Mouse (Mus musculus) megakaryocyte, embryonic 14.5 days (primary cell): ENCODE measurements around the gene Slc44a5. TPM values are rescaled to one million over a fixed set of nuclear protein-coding genes. Genes with fewer than 3 reads are reported as not detected.

ENCODE experiments used
- H3K27me3 ChIP-seq: replicated peaks from 2 replicates; pipeline ENCODE3; 2012; ENCODE audit warnings: inconsistent platforms
- H3K36me3 ChIP-seq: replicated peaks from 2 replicates; pipeline ENCODE3; 2012; ENCODE audit warnings: low read length, inconsistent platforms, mixed read lengths
- H3K4me1 ChIP-seq: 2 replicates; pipeline ENCODE4 v1.6.1; 2012; ENCODE audit warnings: inconsistent platforms
- H3K4me3 ChIP-seq: replicated peaks from 2 replicates; pipeline ENCODE3; 2012; ENCODE audit warnings: moderate library complexity, mild to moderate bottlenecking, inconsistent platforms
- H3K9me3 ChIP-seq: 2 replicates; pipeline ENCODE4 v1.6.1; 2012; ENCODE audit warnings: inconsistent platforms
- FLI1 ChIP-seq: IDR thresholded peaks from 2 replicates; pipeline ENCODE4 v1.6.1; 2012; ENCODE audit warnings: low read length, inconsistent platforms, mixed read lengths
- GATA1 ChIP-seq: IDR thresholded peaks from 3 replicates; pipeline ENCODE4 v1.6.1; 2012; ENCODE audit warnings: mixed read lengths, low read length, inconsistent platforms, borderline replicate concordance
- polyA plus RNA-seq: library from polyadenylated mRNA; stranded (reverse); fragments of >175 nt; gene quantifications from 2 replicates; pipeline ENCODE4 v1.2.3, GENCODE M21; 2012; ENCODE audit warnings: low replicate concordance; ENCODE audit not compliant: insufficient read depth

The Slc44a5 gene
- polyA plus RNA-seq, 1 experiment: not detected

DNA sequence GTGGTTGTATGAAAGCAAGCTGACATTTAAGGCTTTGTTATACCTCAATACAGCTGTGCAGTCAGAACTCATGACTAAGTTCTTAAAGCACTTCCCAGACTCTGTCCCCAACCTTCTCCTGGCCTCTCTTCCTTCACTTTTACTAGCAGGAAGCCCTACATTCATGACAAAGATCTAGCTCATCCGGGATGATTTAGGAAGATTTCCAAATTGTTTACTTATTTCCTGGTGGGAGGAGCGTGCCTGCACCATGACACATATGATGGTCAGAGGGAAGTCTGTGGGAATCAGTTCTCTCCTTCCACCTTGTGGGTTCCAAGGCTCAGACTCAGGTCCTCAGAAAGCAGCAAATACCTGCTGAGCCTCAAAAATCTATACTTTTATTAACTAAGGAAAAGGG is 317.1 kb downstream of the Slc44a5 start:
- Histone ChIP-seq H3K9me3 (no peaks in the 10 kb centered on the region; the same call in 1 of the 2 replicates), H3K4me1 (peaks cover 4% of the 10 kb centered on the region; the same call in 1 of the 2 replicates), H3K4me3 (no peak overlapping the region), H3K27me3 (no peaks in the 10 kb centered on the region), H3K36me3 (no peaks in the 10 kb centered on the region)
- TF ChIP-seq GATA1: no peak
- no peak for TF ChIP-seq FLI1

DNA sequence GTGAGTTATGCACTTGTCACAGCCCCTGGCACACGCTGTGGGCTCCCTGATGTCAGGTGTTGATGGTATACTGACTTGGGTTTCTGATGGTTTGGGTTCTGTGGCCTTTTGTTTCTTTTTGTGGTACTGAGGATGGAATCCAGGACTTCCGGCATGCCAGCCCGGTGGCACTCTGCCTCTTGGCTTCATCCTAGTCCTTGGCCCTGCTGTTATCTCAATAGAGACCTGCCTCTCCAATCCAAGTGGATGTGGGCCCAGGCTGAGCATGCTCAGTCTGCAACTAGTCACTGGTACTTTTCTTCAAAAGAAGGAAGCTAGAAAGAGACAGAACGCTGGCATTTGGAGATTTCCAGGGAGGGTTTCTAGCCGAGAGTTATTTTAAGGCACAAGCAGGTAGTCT is 318.9 kb downstream of the Slc44a5 start:
- no peak for TF ChIP-seq GATA1
- no peak for TF ChIP-seq FLI1
- H3K9me3 ChIP-seq: peaks cover 6% of the 10 kb centered on the region
- peaks cover 4% of the 10 kb centered on the region; the same call in 1 of the 2 replicates for H3K4me1 ChIP-seq

DNA sequence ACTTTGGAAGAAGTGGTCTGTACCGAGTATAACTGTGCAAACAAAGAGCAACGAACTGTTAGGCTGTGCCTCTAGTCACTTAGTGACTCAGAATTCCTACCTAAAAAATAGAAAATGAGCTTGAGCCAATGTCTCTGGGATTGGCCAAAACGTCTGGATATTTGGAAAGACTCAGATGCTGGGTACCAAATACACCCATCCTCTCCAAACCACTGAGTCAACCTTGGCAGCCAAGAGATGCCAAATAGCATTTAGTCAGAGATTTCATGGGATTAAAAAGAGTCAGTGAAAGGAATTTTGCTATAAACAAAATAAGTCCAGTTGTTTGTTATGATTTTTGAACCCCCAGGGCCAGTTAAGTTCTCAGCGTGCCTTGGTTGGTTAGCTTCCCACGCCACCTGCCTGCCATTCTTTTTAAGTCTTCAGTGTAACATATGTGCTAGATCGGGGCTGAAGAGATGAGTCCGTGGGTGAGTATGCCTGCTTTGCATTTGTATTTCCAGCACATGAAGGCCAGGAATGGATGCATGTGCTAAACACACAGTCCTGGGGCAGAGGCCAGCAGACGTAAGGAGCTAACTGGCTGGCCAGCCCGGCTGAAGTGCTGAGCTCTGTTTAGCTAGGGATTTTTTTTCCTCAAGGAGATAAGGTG is 320.7 kb downstream of the Slc44a5 start:
- TF ChIP-seq GATA1: no peak
- no peak for TF ChIP-seq FLI1
- peaks cover 8% of the 10 kb centered on the region for H3K9me3 ChIP-seq
- no peaks in the 10 kb centered on the region for H3K36me3 ChIP-seq
- no peaks in the 10 kb centered on the region for H3K4me1 ChIP-seq
- H3K4me3 ChIP-seq: no peak overlapping the region
- peaks cover 3% of the 10 kb centered on the region for H3K27me3 ChIP-seq

More for the DNA sequence above, 318.9 kb downstream of the Slc44a5 start:
- no peaks in the 10 kb centered on the region for H3K36me3 ChIP-seq
- peaks cover 3% of the 10 kb centered on the region for H3K27me3 ChIP-seq
- no peak overlapping the region for H3K4me3 ChIP-seq

DNA sequence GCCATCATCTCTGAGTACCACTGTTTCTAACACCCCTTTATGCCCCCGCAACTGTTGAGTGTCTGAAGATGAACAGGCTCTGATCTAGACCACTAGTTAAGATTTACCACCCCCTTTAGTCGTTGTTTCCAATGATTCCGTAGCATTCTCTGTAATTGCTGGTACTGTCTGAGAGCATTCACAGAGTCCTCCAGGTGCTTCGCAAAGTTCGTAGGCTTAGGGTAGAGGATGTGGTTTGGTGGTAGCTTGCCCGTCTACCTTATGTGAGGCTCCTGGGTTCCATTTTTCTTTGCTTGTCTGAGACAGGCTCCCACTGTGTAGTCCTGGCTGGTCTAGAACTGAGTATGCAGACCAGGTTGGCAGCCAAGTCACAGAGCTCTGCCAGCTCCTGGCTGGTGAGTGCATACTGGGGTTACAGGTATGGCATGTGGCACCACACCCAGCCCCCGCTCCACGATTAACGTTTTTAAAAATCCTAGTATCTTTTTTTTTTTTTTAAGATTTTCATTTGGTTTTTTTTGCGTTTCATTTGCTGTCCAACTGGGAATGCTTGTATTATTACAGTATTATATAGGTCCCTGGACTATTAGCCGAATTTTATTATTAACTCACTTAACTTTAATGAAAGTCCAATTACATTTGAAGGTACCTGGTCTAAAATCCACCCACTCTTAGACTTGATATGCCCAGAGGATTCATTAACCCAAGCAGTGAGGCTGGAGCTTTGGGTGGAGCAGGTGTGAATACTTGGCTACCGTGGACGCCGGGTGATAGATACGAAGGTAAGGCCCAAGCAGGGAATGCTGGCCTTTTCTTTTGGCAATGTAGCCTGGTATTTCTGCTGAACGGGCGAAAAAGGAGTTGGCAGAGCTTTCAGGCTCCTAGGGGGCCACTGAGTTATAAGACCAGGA is 321.9 kb downstream of the Slc44a5 start:
- TF ChIP-seq GATA1: no peak
- TF ChIP-seq FLI1: no peak
- peaks cover 17% of the 10 kb centered on the region for H3K9me3 ChIP-seq
- H3K27me3 ChIP-seq: peaks cover 3% of the 10 kb centered on the region
- H3K4me3 ChIP-seq: no peak overlapping the region
- no peaks in the 10 kb centered on the region for H3K36me3 ChIP-seq
- H3K4me1 ChIP-seq: no peaks in the 10 kb centered on the region

DNA sequence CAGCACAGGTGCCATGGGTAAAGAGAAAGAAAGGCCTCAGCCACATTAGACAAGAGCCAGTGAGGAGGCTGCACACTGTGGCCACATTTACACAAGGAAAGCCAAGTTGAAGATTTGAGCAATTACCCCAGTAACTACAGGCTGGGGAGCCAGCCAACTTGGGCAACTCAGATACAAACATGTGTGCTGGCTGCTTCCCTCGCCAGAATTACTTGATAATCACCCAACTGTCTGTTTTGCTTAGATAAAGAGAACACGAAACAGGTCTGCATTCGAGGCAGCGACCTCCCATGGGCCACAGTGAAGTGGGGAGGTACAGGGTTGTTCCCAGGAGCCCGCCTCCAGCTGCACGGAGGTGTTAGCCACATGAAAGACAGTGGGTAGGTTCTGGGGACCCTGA is 324.3 kb downstream of the Slc44a5 start:
- peaks cover 3% of the 10 kb centered on the region for H3K27me3 ChIP-seq
- no peak overlapping the region for H3K4me3 ChIP-seq
- no peak for TF ChIP-seq FLI1
- TF ChIP-seq GATA1: no peak
- H3K36me3 ChIP-seq: no peaks in the 10 kb centered on the region
- H3K4me1 ChIP-seq: peaks cover 5% of the 10 kb centered on the region
- peaks cover 32% of the 10 kb centered on the region for H3K9me3 ChIP-seq

DNA sequence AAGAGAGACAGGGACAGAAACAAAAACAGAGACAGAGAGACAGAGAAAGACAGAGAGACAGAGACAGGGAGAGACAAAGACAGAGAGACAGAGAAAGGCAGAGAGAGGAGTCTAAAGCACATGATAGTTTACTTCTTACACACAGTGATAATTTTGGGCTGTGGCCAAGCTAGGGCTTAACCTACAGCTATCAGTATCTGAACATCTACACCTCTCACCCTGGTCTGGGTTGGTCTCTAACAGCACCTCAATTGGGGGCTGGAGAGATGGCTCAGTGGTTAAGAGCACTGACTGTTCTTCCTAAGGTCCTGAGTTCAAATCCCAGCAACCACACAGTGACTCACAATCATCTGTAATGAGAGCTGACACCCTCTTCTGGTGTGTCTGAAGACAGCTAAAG is 325.3 kb downstream of the Slc44a5 start:
- Histone ChIP-seq H3K36me3 (no peaks in the 10 kb centered on the region), H3K9me3 (peaks cover 34% of the 10 kb centered on the region), H3K4me1 (peaks cover 5% of the 10 kb centered on the region), H3K27me3 (peaks cover 3% of the 10 kb centered on the region), H3K4me3 (no peak overlapping the region)
- TF ChIP-seq GATA1 (no peak), FLI1 (no peak)

DNA sequence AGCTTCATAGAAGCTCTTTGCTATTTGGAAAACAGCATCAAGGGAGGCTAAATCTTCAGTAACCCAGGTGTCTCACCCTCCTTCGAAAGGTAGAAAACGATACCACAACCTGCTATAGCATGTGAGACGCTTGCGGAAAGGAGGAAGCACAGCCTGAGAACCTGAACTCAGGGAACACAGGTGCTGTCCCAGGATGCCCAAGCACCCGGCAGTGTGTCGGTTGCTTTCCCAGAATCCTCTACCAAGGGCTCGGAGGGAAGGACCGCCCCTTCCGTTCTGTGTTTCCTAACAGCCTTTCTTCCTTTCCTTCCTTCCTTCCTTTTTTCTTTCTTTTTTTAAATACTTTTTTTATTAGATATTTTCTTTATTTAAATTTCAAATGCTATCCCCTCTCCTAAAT is 326.8 kb downstream of the Slc44a5 start:
- Histone ChIP-seq H3K4me1 (peaks cover 5% of the 10 kb centered on the region), H3K36me3 (no peaks in the 10 kb centered on the region)
- TF ChIP-seq FLI1: no peak
- no peak for TF ChIP-seq GATA1

DNA sequence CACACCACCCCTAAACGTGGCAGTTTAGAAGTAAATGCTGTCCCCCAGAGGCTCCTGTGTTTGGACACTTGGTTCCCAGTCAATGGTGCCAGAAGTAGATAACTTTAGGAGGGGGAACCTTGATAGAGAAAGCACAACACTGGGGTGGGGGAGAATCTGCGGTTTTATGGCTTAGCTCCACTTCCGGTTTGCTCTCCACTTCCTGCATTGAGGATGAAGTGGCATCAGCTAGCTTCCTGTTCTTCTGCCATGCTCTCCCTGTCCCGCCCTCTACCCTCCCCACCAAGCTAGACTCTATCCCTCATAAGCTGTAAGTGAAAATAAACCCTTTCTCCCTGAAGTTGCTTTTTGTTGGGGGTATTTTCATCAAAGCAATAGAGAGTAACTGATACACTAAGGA is 327.9 kb downstream of the Slc44a5 start:
- Histone ChIP-seq H3K27me3 (peaks cover 7% of the 10 kb centered on the region), H3K4me1 (peaks cover 5% of the 10 kb centered on the region), H3K9me3 (peaks cover 36% of the 10 kb centered on the region), H3K4me3 (no peak overlapping the region), H3K36me3 (no peaks in the 10 kb centered on the region)
- TF ChIP-seq FLI1 (no peak), GATA1 (no peak)

More for the DNA sequence above, 326.8 kb downstream of the Slc44a5 start:
- Histone ChIP-seq H3K4me3 (no peak overlapping the region), H3K9me3 (peaks cover 38% of the 10 kb centered on the region), H3K27me3 (peaks cover 3% of the 10 kb centered on the region)

DNA sequence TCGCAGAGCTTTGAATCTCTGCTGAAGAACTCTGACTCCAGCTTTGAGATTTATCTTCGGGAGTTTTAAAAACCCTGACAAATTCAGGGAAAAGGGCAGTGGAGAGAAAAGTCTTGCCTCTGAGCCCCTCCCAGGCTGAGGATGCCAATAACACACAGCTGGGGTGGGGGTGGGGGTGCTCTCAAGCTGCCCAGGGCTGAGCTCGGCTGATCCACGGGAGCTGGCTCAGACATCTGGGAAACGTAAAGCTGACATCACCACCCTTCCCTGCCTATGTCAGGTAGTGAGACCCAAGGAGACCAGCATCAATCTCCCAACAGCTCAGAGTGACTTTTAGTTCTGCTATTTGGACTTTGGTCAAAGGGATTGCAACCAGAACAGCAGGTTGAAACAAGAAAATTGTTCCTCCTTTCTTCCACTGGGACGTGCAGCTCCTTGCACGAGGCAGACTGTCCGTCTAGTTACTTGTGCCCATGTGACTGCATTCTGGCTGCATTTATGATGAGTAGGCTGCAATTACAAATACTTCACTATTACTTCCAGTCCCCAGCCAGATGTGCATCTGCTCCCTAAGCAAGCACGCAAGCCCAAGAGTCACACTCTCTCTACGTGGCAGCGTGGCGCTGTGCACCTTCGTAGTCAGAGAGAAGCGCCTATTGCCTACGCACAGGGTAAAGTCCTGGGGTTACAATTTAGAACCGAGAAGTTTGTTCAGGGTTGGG is 332.1 kb downstream of the Slc44a5 start:
- Histone ChIP-seq H3K9me3 (peaks cover 21% of the 10 kb centered on the region), H3K27me3 (peaks cover 4% of the 10 kb centered on the region), H3K36me3 (no peaks in the 10 kb centered on the region), H3K4me1 (peaks cover 5% of the 10 kb centered on the region), H3K4me3 (no peak overlapping the region)
- no peak for TF ChIP-seq FLI1
